Mouse (Mus musculus): ENCODE data around the gene Ankrd34c. TPM values are rescaled to one million over a fixed set of nuclear protein-coding genes. Genes with fewer than 3 reads are reported as not detected.

The Ankrd34c gene
- polyA plus RNA-seq (2017; shearing (Covaris generic)) = not detected

GRCm38 (mm10) chr9:89738295-89738694, at the start of gene Ankrd34c:
Ankrd34c (minus strand) TSS chr9:89738475.

GRCm38 (mm10) chr9:89704265-89705196, 33.7 kb downstream of the Ankrd34c start, which contains the start of gene Tmed3:
Tmed3 (minus strand) TSS chr9:89705068.

Other genes with a start within 250 kb of the Ankrd34c start
- 0.06 TPM for gene Minar1, start 115.3 kb downstream of the Ankrd34c start, polyA plus RNA-seq (2017; shearing (Covaris generic))
- gene Tmed3, start 33.4 kb downstream of the Ankrd34c start, polyA plus RNA-seq (2017; shearing (Covaris generic)) = 44.7 TPM
- not detected for gene Rasgrf1, start 171.4 kb upstream of the Ankrd34c start, polyA plus RNA-seq (2017; shearing (Covaris generic))